Mouse (Mus musculus): ENCODE results near the gene Dyrk3.

GRCm38 (mm10) chr1:131155456-131155855 is 17.3 kb upstream of the Dyrk3 start:
- TF ChIP-seq CTCF (conservative IDR thresholded peaks at IDR 0.05; ENCODE audit: low read length), result peak; percentile 95
- no peak for TF ChIP-seq NANOG (IDR thresholded peaks at IDR 0.05; ENCODE audit: borderline replicate concordance, low read length)

Measured in E14TG2a.4 (cell line).